Mouse (Mus musculus) adrenal gland (tissue): ENCODE results near the gene Metrn.

Source experiments
- intact Hi-C: fragments of 180-260 bp; cut with DNase I; formaldehyde crosslinking; loops from one replicate; pipeline ENCODE4 v1.15.1; 2025
- long read RNA-seq, 2 experiments: library from polyadenylated mRNA; unstranded; transcript quantifications; one replicate each; pipeline ENCODE4 v2.0.0; 2020; ENCODE audit warnings: borderline replicate concordance in 1 of 2; ENCODE audit not compliant: insufficient replicate concordance in 1 of 2

Metrn gene
- long read RNA-seq, experiment 1, partial matches to known transcripts, result 0 of 1 reads
- long read RNA-seq, experiment 1, other reads (novel, unspliced or antisense), result 0 of 1 reads
- long read RNA-seq, experiment 2, result 0 reads

GRCm38 (mm10) chr17:25796951-25797369 lies at the start of gene Metrn:
TSS of gene Metrn (minus strand) at chr17:25797136.
- intact Hi-C loops, result loop anchor here (10.0 kb wide), 1 partner anchor 222 kb away; the partner anchor contains the start of genes Lmf1 and Sox8

GRCm38 (mm10) chr17:25844396-25844901 lies 47.5 kb upstream of the Metrn start, which contains the start of gene Rhot2:
TSS of gene Rhot2 (minus strand) at chr17:25844851.
- intact Hi-C loops, result no loop called here

DNA sequence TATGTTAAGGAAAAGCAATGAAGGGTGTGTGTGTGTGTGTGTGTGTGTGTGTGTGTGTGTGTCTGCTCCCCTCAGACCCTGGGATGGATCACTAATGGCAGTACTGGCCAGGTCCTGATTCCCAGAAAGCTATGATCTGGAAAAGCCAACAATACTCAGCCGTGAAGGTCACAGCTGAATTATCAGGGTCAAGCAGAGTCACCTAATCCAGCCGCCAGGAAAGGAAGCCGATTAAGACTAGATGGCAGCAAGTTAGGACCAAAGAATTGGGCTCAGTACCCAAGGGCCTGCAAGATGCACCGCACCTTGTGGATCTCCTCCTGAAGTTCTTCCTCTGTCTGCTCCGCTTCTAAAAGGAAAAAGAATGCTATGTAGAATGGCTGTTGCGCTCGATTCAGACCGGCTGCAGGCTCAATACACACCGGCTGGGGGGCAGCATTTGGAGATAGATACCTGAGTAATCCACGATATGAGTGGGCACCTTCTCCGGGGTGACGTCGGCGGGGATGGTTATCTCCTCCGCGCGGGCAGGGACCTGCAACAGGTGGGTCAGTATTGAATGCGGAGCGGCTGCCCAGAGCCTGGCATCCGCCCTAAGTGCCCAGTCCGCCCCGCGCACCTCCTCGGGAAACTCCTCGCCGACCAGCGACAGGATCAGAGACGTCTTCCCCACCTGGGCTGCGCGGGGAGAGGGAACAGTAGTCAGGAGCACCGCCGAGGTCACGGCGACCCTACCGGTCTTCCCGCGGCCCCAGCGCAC lies 46.9 kb upstream of the Metrn start:
- intact Hi-C loops, result no loop called here

- intact Hi-C loops, result no loop called here
Measured at GRCm38 (mm10) chr17:25843122-25843521, 46.2 kb upstream of the Metrn start.

- intact Hi-C loops, result no loop called here
Measured at GRCm38 (mm10) chr17:25842509-25842908, 45.6 kb upstream of the Metrn start.

DNA sequence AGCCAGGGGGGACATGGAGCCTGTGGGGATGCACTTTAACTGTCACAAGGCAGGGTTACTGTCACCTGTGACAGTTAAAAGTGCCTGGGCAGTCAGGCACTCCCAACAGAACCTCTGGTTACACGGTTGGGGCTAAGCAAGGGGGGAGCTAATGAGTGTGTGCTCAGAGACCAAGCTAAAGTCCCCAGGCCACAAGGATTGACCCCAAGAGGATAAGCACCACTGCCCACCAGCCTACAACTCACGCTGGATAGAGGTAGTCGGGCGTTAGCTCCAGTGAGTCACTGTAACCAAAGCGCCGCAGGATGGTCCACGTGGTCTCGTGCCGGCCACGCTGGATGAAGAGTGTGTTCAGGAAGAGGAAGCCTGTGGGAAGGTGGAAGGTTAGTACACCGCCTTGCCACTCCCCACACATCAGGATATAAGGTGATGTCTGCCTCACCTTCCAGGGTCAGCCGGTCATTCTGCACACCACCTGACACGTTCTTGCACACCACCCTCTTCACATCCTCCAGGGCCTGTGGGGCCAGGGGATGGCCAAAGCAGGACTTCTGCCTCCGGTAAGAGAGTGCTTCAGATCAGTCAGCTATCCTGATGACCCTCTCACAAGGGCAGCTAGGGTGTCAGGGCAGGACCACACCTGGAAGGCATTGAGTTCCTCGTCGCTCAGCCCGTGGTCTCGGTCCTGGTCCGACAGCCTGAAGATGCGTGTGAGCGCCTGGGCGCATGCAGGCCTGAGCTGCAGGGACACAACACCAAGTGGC lies 44.4 kb upstream of the Metrn start, which contains the start of gene Gm20683:
Gene Gm20683, minus strand, starts transcription at position 647 of the 764 bp plus-strand sequence.
- intact Hi-C loops, result no loop called here

- intact Hi-C loops, result no loop called here
Measured at GRCm38 (mm10) chr17:25840519-25840918, 43.6 kb upstream of the Metrn start.

DNA sequence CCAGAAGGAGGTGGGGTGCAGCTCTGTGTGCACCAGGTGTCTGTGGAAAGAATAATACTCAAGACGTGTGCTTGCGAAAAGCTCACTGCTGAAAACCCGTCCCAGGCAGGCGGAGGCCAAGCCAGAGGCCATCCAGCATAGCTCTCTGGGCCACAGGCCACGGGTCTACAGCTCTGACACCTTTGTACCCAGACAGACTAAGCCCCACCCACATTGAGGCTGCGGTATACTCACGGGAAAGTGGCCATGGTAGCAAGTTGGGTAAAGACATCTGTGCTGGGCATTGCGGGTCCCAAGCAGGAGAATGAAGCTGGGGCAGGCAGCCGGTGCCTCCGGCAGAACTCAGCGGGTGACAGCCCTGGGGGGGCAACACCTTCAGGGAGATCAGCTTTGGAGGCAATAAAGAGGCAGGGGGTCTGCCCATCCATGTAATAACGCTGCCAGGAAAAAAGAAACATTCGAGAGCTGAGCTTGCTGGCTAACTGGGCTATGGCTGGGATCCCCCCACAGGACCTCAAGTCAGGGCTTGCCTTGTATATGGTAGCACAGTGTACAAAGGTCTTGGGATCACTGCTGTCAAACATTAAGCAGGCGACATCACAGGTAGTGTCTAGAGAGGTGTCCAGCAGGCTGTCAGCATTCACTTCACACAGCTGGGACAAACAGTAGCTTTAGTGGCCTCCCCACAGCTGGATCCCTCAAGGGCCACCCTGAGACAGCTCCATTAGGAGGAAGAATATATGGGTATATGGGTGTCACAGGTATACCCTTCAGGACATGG lies 42.7 kb upstream of the Metrn start:
- intact Hi-C loops, result no loop called here

- intact Hi-C loops, result no loop called here
Measured at GRCm38 (mm10) chr17:25838904-25839303, 42.0 kb upstream of the Metrn start.

DNA sequence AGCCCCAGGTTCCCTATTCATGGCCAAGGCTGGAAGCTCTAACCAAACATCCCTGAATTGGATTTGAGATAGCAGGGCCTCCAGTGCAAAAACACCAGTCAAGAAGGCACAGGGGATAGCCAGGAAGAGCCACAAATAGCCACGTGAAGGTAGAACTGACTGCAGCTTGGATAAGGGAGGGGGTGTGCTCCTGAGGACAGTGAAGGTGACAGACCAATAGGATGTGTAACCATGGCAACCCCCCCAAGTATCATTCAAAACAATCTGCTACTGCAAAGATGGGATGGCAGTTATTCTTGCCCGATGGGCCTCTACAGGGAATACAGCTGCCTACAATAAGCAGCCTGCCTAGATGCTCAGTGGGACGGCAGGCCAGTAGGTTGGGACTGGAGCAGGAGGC lies 40.6 kb upstream of the Metrn start:
- intact Hi-C loops, result loop anchor here (2.0 kb wide), 1 partner anchor 29 kb away; no protein-coding TSS in a partner anchor

DNA sequence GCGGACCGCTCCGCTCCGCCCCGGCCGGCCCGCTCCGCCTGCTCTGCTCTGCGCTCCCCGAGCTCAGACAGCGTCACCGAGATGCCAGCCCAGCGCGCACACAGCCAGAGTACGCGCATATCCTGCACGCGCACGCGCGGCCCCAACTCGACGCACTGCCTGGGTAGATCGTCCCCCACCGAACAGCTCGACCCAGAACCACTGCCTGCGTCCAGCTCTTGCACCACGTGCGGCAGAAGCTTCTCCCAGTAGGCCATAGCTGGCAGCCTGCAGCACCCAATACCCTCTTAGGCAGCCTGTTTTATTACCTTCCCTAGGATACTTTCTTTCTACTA lies 40.1 kb upstream of the Metrn start, which contains the start of gene Rhbdl1:
Gene Rhbdl1, minus strand, starts transcription at position 220 of the 335 bp plus-strand sequence.
- intact Hi-C loops, result loop anchor here (2.0 kb wide), 1 partner anchor 30 kb away; no protein-coding TSS in a partner anchor

DNA sequence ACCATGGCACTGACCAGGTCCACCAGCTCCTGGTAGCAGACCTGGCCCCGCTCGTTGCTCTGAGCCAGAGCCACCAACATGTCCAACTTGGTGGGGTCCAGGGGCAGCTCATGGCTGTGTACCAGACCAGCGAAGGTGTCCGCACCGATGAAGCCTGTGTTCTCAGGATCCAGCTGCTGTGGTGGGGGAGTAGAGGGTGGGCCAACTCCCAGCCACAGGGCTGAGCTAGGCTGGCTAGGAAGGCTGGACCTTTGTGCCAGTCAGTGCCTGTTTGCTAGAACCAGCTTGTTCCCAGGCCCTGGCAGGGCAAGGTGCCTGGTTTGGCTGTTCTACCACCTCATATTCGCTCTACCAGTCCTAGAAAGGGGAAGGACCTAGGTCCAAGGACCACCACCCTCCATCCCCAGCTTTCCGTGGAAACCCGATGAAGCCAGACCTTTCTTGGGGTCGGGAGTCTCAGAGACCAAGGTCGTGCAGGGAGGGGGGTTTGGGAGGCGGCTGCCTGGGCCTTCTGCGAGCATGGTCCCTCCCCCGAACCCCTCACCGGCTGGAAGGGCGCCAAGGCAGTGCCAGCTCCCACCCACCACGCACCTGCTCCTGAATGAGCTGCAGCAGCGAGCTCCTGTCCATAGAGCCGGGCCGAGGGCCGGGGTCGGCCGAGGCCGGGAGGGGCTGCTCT lies 39.6 kb upstream of the Metrn start:
- intact Hi-C loops, result loop anchor here (2.0 kb wide), 1 partner anchor 30 kb away; no protein-coding TSS in a partner anchor

GRCm38 (mm10) chr17:25835816-25836215 lies 38.9 kb upstream of the Metrn start:
- intact Hi-C loops, result loop anchor here (2.0 kb wide), 1 partner anchor 31 kb away; no protein-coding TSS in a partner anchor

- intact Hi-C loops, result no loop called here
Measured at GRCm38 (mm10) chr17:25835301-25835700, 38.4 kb upstream of the Metrn start.

DNA sequence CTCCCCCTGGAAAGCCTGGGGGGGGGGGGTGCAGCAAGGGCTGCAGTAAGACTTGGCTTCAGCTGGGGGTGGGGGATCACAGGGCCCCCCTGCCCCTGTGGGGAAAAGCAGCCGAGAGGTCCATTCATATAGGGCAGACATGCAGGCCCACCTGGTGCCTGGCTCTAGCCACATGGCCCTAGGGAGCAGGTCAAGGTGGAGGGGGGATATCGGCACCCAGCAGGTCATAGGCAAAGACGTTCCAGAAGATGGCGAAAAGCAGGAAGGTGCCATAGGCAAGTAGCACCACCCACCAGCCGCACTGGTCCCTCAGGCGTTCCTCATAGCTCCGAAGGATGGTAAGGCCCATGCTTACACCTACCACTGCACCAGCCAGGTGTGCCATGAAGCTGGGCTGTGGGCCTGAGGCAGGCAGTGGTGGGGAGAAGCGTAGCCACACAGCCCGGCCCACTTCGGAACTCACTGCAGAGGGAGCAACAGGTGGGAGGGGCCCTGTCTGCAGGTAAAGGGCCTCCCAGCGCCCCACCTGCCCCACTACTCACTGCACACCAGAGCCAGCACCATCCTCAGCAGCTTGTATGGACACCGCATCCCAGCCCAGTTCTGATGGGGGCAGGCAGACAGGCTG lies 37.8 kb upstream of the Metrn start:
- intact Hi-C loops, result no loop called here

DNA sequence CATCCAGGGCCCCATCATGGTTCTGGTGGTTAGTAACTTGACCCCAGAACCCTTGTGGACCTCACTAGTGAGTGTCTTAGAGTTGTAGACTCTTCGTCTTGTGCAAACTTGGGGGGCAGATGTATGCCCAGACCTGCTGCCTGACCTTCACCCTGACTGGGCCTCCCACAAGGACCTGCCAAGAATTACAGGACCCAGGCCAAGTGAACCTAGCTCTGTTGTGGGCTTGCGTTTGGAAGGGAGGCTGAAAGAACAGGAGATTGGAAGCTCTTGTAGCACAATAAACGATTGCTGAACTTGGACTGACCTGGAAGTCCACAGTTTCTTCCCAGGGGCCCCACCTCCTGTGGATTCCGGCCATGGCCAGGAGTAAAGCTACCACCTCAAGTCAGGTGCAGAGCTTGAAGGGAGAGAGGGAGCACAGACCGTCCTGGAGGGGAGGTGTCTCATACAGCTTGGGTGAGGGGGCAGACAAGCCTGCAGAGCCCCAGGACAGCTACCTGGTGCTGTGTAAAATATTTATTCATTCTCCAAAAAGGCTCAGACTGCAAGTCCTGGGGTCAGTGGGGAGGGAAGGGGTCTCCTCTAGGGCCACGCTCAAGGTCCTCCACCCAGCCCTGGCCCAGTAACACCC lies 37.1 kb upstream of the Metrn start:
- intact Hi-C loops, result no loop called here

GRCm38 (mm10) chr17:25833291-25833663 lies 36.3 kb upstream of the Metrn start, which contains the start of gene Stub1:
TSS of gene Stub1 (minus strand) at chr17:25833404.
- intact Hi-C loops, result no loop called here

GRCm38 (mm10) chr17:25832436-25833290 lies 35.7 kb upstream of the Metrn start:
- intact Hi-C loops, result no loop called here
